Mouse (Mus musculus) small intestine, adult 2 months (tissue): ENCODE measurements around the gene Prkch. TPM values are rescaled to one million over a fixed set of nuclear protein-coding genes. Genes with fewer than 3 reads are reported as not detected.

Experiments used
- H3K27ac ChIP-seq: fragments of 200-500 bp; 2 replicates; pipeline ENCODE4 v1.5.1; 2012; ENCODE audit warnings: low read depth, low read length, control low read depth, inconsistent platforms; ENCODE audit not compliant: insufficient read depth
- H3K27me3 ChIP-seq: fragments of 200-500 bp; 2 replicates; pipeline ENCODE4 v1.6.1; 2012; ENCODE audit warnings: mild to moderate bottlenecking, moderate library complexity, low read length, inconsistent platforms; ENCODE audit not compliant: control insufficient read depth, insufficient read depth
- H3K36me3 ChIP-seq: fragments of 200-500 bp; 2 replicates; pipeline ENCODE4 v1.6.1; 2012; ENCODE audit warnings: mild to moderate bottlenecking, low read length, control low read depth, inconsistent platforms; ENCODE audit not compliant: control insufficient read depth, insufficient read depth
- H3K4me1 ChIP-seq: fragments of 200-500 bp; 2 replicates; pipeline ENCODE4 v1.6.1; 2012; ENCODE audit warnings: low read length, inconsistent platforms, mixed read lengths; ENCODE audit not compliant: control insufficient read depth, insufficient read depth, insufficient read length
- H3K4me3 ChIP-seq: fragments of 200-500 bp; 2 replicates; pipeline ENCODE4 v1.5.1; 2012; ENCODE audit warnings: low read depth, mild to moderate bottlenecking, control low read depth, inconsistent platforms, low read length, moderate library complexity
- CTCF ChIP-seq: fragments of 200-500 bp; IDR thresholded peaks from 2 replicates; pipeline ENCODE4 v1.5.1; 2012; ENCODE audit warnings: low read depth, mild to moderate bottlenecking, control low read depth, inconsistent platforms, low read length, moderate library complexity, mixed read lengths; ENCODE audit not compliant: insufficient replicate concordance, insufficient read length; ENCODE audit errors: extremely low read depth
- POLR2A ChIP-seq: fragments of 200-500 bp; IDR thresholded peaks from 2 replicates; pipeline ENCODE4 v1.6.1; 2012; ENCODE audit warnings: low read depth, mild to moderate bottlenecking, control low read depth, inconsistent platforms, low read length, moderate library complexity
- WGBS: fragments of 180-500 bp; shearing (Covaris S2); methylation state at CpG from one replicate; pipeline ENCODE4 v1.1.7; 2018; 5-methylcytosine and 5-hydroxymethylcytosine counted together
- polyA plus RNA-seq: library from polyadenylated mRNA; depleted of rRNA; stranded (reverse); fragments of >200 nt; gene quantifications from 2 replicates; pipeline ENCODE4 v1.2.3, GENCODE M21; 2012

The Prkch gene
- polyA plus RNA-seq, 1 experiment, result 3.2 TPM

GRCm38 (mm10) chr12:73605174-73605573 is 20.6 kb downstream of the Prkch start:
- TF ChIP-seq POLR2A, result no peak
- TF ChIP-seq CTCF, result no peak
- H3K4me1 ChIP-seq, result no peaks in the 10 kb centered on the region

GRCm38 (mm10) chr12:73607381-73608064 is 22.9 kb downstream of the Prkch start:
- no peak overlapping the region for H3K27ac ChIP-seq
- H3K36me3 ChIP-seq, result no peaks in the 10 kb centered on the region
- TF ChIP-seq CTCF (no peak), POLR2A (no peak)
- WGBS, result 59% methylated on average over 13 of the region's 13 CpGs
- H3K27me3 ChIP-seq, result no peaks in the 10 kb centered on the region
- H3K4me3 ChIP-seq, result no peak overlapping the region
- H3K4me1 ChIP-seq, result peaks cover 4% of the 10 kb centered on the region; the same call in 1 of the 2 replicates

More at GRCm38 (mm10) chr12:73605174-73605573, 20.6 kb downstream of the Prkch start:
- H3K27ac ChIP-seq, result peak overlapping the region; percentile 27
- H3K36me3 ChIP-seq, result no peaks in the 10 kb centered on the region
- no peak overlapping the region for H3K4me3 ChIP-seq
- WGBS, result 63% methylated on average over 4 of the region's 4 CpGs
- H3K27me3 ChIP-seq, result no peaks in the 10 kb centered on the region

GRCm38 (mm10) chr12:73608065-73608397 is 23.4 kb downstream of the Prkch start:
- Histone ChIP-seq H3K4me3 (no peak overlapping the region), H3K27me3 (no peaks in the 10 kb centered on the region), H3K4me1 (peaks cover 4% of the 10 kb centered on the region; the same call in 1 of the 2 replicates), H3K36me3 (no peaks in the 10 kb centered on the region), H3K27ac (no peak overlapping the region)
- TF ChIP-seq CTCF (no peak), POLR2A (no peak)
- WGBS, result 39% methylated on average over 4 of the region's 4 CpGs

- no peaks in the 10 kb centered on the region for H3K36me3 ChIP-seq
- H3K27ac ChIP-seq, result no peak overlapping the region
- no peak overlapping the region for H3K4me3 ChIP-seq
- WGBS, result 69% methylated on average over 3 of the region's 3 CpGs
- TF ChIP-seq POLR2A, result no peak
- TF ChIP-seq CTCF, result no peak
- peaks cover 4% of the 10 kb centered on the region; the same call in 1 of the 2 replicates for H3K4me1 ChIP-seq
- no peaks in the 10 kb centered on the region for H3K27me3 ChIP-seq
Observed at GRCm38 (mm10) chr12:73609262-73609661, 24.7 kb downstream of the Prkch start.

- TF ChIP-seq POLR2A (no peak), CTCF (no peak)
- peaks cover 4% of the 10 kb centered on the region; the same call in 1 of the 2 replicates for H3K4me1 ChIP-seq
- no peaks in the 10 kb centered on the region for H3K36me3 ChIP-seq
- no peak overlapping the region for H3K4me3 ChIP-seq
- WGBS, result 72% methylated on average over 18 of the region's 18 CpGs
- no peaks in the 10 kb centered on the region for H3K27me3 ChIP-seq
- no peak overlapping the region for H3K27ac ChIP-seq
Observed at GRCm38 (mm10) chr12:73609676-73610545, 25.3 kb downstream of the Prkch start.

- 59% methylated on average over 8 of the region's 8 CpGs for WGBS
- H3K4me1 ChIP-seq, result peaks cover 4% of the 10 kb centered on the region; the same call in 1 of the 2 replicates
- no peaks in the 10 kb centered on the region for H3K27me3 ChIP-seq
- H3K36me3 ChIP-seq, result no peaks in the 10 kb centered on the region
- H3K4me3 ChIP-seq, result no peak overlapping the region
- TF ChIP-seq POLR2A (no peak), CTCF (no peak)
- no peak overlapping the region for H3K27ac ChIP-seq
Observed at GRCm38 (mm10) chr12:73610831-73611370, 26.3 kb downstream of the Prkch start.

GRCm38 (mm10) chr12:73611741-73612140 is 27.1 kb downstream of the Prkch start:
- WGBS, result 53% methylated on average over 3 of the region's 3 CpGs
- Histone ChIP-seq H3K27me3 (no peaks in the 10 kb centered on the region), H3K27ac (no peak overlapping the region), H3K4me3 (no peak overlapping the region), H3K36me3 (no peaks in the 10 kb centered on the region), H3K4me1 (peaks cover 4% of the 10 kb centered on the region; the same call in 1 of the 2 replicates)
- TF ChIP-seq POLR2A, result no peak
- TF ChIP-seq CTCF, result no peak
